Mouse (Mus musculus): ENCODE results near the gene Art4. TPM values are rescaled to one million over a fixed set of nuclear protein-coding genes. Genes with fewer than 3 reads are reported as not detected.
"Not testable (repeated sequence)": the region's sequence is repeated elsewhere in the genome, so short reads cannot be mapped to it uniquely, and the experiment has no call there.

The Art4 gene
- polyA plus RNA-seq, 1 experiment from 2014 or later, result 0.08 TPM

GRCm38 (mm10) chr6:136892002-136892401, 34.5 kb upstream of the Art4 start:
- no peak for ATAC-seq
- Histone ChIP-seq H3K9me3 (replicated peaks) (no peaks in the 10 kb centered on the region), H3K36me3 (ENCODE audit: poor library complexity, severe bottlenecking) (no peaks in the 10 kb centered on the region), H3K27ac (no peak overlapping the region), H3K4me2 (no peak overlapping the region), H3K27me3 (no peaks in the 10 kb centered on the region), H3K4me3 (no peak overlapping the region), H3K9ac (no peak overlapping the region), H3K4me1 (no peaks in the 10 kb centered on the region)
- 84% methylated on average over 2 of the region's 2 CpGs for WGBS

- Histone ChIP-seq H3K27me3 (no peaks in the 10 kb centered on the region), H3K27ac (no peak overlapping the region), H3K4me1 (no peaks in the 10 kb centered on the region), H3K9ac (no peak overlapping the region), H3K9me3 (replicated peaks) (no peaks in the 10 kb centered on the region), H3K4me3 (no peak overlapping the region), H3K36me3 (ENCODE audit: poor library complexity, severe bottlenecking) (no peaks in the 10 kb centered on the region), H3K4me2 (no peak overlapping the region)
- WGBS, result 96% methylated on average over 6 of the region's 6 CpGs
- no peak for ATAC-seq
Observed at GRCm38 (mm10) chr6:136889554-136889953, 32.0 kb upstream of the Art4 start.

GRCm38 (mm10) chr6:136889067-136889466, 31.5 kb upstream of the Art4 start:
- Histone ChIP-seq H3K4me1 (no peaks in the 10 kb centered on the region), H3K27ac (no peak overlapping the region), H3K9ac (no peak overlapping the region), H3K4me3 (no peak overlapping the region), H3K36me3 (ENCODE audit: poor library complexity, severe bottlenecking) (no peaks in the 10 kb centered on the region), H3K27me3 (no peaks in the 10 kb centered on the region), H3K9me3 (replicated peaks) (no peaks in the 10 kb centered on the region), H3K4me2 (no peak overlapping the region)
- no peak for ATAC-seq
- WGBS, result 92% methylated on average over 6 of the region's 6 CpGs

GRCm38 (mm10) chr6:136887854-136888253, 30.3 kb upstream of the Art4 start:
- no peaks in the 10 kb centered on the region for H3K9me3 ChIP-seq (replicated peaks)
- 84% methylated on average over 9 of the region's 9 CpGs for WGBS
- H3K4me1 ChIP-seq, result no peaks in the 10 kb centered on the region
- H3K27me3 ChIP-seq, result no peaks in the 10 kb centered on the region
- no peak overlapping the region for H3K27ac ChIP-seq
- H3K36me3 ChIP-seq (ENCODE audit: poor library complexity, severe bottlenecking), result no peaks in the 10 kb centered on the region
- H3K9ac ChIP-seq, result no peak overlapping the region
- H3K4me2 ChIP-seq, result no peak overlapping the region
- ATAC-seq, result no peak
- H3K4me3 ChIP-seq, result no peak overlapping the region

- not testable (repeated sequence) for H3K27me3 ChIP-seq; H3K36me3 ChIP-seq (ENCODE audit: poor library complexity, severe bottlenecking); H3K4me3 ChIP-seq; H3K4me1 ChIP-seq; H3K4me2 ChIP-seq; H3K9ac ChIP-seq; H3K27ac ChIP-seq; ATAC-seq; H3K9me3 ChIP-seq (replicated peaks)
- WGBS, result 54% methylated on average over 1 of the region's 1 CpGs
Observed at GRCm38 (mm10) chr6:136884766-136885165, 27.2 kb upstream of the Art4 start.

- no peak for ATAC-seq
- WGBS, result 91% methylated on average over 6 of the region's 6 CpGs
- Histone ChIP-seq H3K4me2 (no peak overlapping the region), H3K4me3 (no peak overlapping the region), H3K4me1 (no peaks in the 10 kb centered on the region), H3K9ac (no peak overlapping the region), H3K27me3 (no peaks in the 10 kb centered on the region), H3K36me3 (ENCODE audit: poor library complexity, severe bottlenecking) (no peaks in the 10 kb centered on the region), H3K9me3 (replicated peaks) (no peaks in the 10 kb centered on the region), H3K27ac (no peak overlapping the region)
Observed at GRCm38 (mm10) chr6:136883961-136884360, 26.4 kb upstream of the Art4 start.

- H3K36me3 ChIP-seq (ENCODE audit: poor library complexity, severe bottlenecking), result no peaks in the 10 kb centered on the region
- H3K27ac ChIP-seq, result no peak overlapping the region
- no peaks in the 10 kb centered on the region for H3K27me3 ChIP-seq
- H3K4me1 ChIP-seq, result no peaks in the 10 kb centered on the region
- no peaks in the 10 kb centered on the region for H3K9me3 ChIP-seq (replicated peaks)
- no peak overlapping the region for H3K9ac ChIP-seq
- WGBS, result 88% methylated on average over 3 of the region's 3 CpGs
- no peak for ATAC-seq
- H3K4me3 ChIP-seq, result no peak overlapping the region
- no peak overlapping the region for H3K4me2 ChIP-seq
Observed at GRCm38 (mm10) chr6:136883431-136883915, 25.9 kb upstream of the Art4 start.

GRCm38 (mm10) chr6:136881678-136882077, 24.1 kb upstream of the Art4 start:
- Histone ChIP-seq H3K27me3 (no peaks in the 10 kb centered on the region), H3K27ac (no peak overlapping the region), H3K9me3 (replicated peaks) (no peaks in the 10 kb centered on the region), H3K4me3 (no peak overlapping the region), H3K4me1 (no peaks in the 10 kb centered on the region), H3K4me2 (no peak overlapping the region), H3K36me3 (ENCODE audit: poor library complexity, severe bottlenecking) (no peaks in the 10 kb centered on the region), H3K9ac (no peak overlapping the region)
- no peak for ATAC-seq
- 83% methylated on average over 8 of the region's 8 CpGs for WGBS

GRCm38 (mm10) chr6:136875670-136876069, 18.1 kb upstream of the Art4 start, which contains the start of gene Mgp:
Gene Mgp, minus strand, starts transcription at chr6:136875823.
- H3K36me3 ChIP-seq (ENCODE audit: poor library complexity, severe bottlenecking), result no peaks in the 10 kb centered on the region
- 62% methylated on average over 9 of the region's 9 CpGs for WGBS
- no peak for ATAC-seq
- H3K4me1 ChIP-seq, result peaks cover 6% of the 10 kb centered on the region; the same call in 1 of the 2 replicates
- H3K27me3 ChIP-seq, result no peaks in the 10 kb centered on the region
- H3K9ac ChIP-seq, result no peak within 1 kb of the TSS
- no peak within 1 kb of the TSS for H3K27ac ChIP-seq
- no peak within 1 kb of the TSS for H3K4me3 ChIP-seq
- H3K9me3 ChIP-seq (replicated peaks), result no peaks in the 10 kb centered on the region
- no peak within 1 kb of the TSS for H3K4me2 ChIP-seq

- Histone ChIP-seq H3K36me3 (ENCODE audit: poor library complexity, severe bottlenecking) (no peaks in the 10 kb centered on the region), H3K4me3 (no peak overlapping the region), H3K4me1 (peaks cover 6% of the 10 kb centered on the region; the same call in 1 of the 2 replicates), H3K9me3 (replicated peaks) (no peaks in the 10 kb centered on the region), H3K27me3 (no peaks in the 10 kb centered on the region), H3K9ac (no peak overlapping the region), H3K4me2 (no peak overlapping the region), H3K27ac (no peak overlapping the region)
- WGBS, result 29% methylated on average over 8 of the region's 8 CpGs
- no peak for ATAC-seq
Observed at GRCm38 (mm10) chr6:136874599-136874998, 17.1 kb upstream of the Art4 start.

GRCm38 (mm10) chr6:136868921-136869320, 11.4 kb upstream of the Art4 start:
- Histone ChIP-seq H3K4me3 (no peak overlapping the region), H3K27ac (no peak overlapping the region), H3K9me3 (replicated peaks) (no peaks in the 10 kb centered on the region), H3K27me3 (no peaks in the 10 kb centered on the region), H3K36me3 (ENCODE audit: poor library complexity, severe bottlenecking) (no peaks in the 10 kb centered on the region), H3K9ac (no peak overlapping the region), H3K4me2 (no peak overlapping the region), H3K4me1 (no peaks in the 10 kb centered on the region; the same call in 1 of the 2 replicates)
- ATAC-seq, result no peak
- WGBS, result 87% methylated on average over 5 of the region's 5 CpGs

- H3K9me3 ChIP-seq (replicated peaks), result no peaks in the 10 kb centered on the region
- H3K4me2 ChIP-seq, result no peak overlapping the region
- no peaks in the 10 kb centered on the region for H3K4me1 ChIP-seq
- H3K36me3 ChIP-seq (ENCODE audit: poor library complexity, severe bottlenecking), result no peaks in the 10 kb centered on the region
- H3K4me3 ChIP-seq, result no peak overlapping the region
- no peak overlapping the region for H3K27ac ChIP-seq
- H3K9ac ChIP-seq, result no peak overlapping the region
- ATAC-seq, result no peak
- 81% methylated on average over 4 of the region's 4 CpGs for WGBS
- H3K27me3 ChIP-seq, result no peaks in the 10 kb centered on the region
Observed at GRCm38 (mm10) chr6:136866150-136866549, 8.6 kb upstream of the Art4 start.

- no peak overlapping the region for H3K9ac ChIP-seq
Observed at GRCm38 (mm10) chr6:136865360-136865759, 7.8 kb upstream of the Art4 start.

More at GRCm38 (mm10) chr6:136865360-136865759, 7.8 kb upstream of the Art4 start:
- Histone ChIP-seq H3K36me3 (ENCODE audit: poor library complexity, severe bottlenecking) (no peaks in the 10 kb centered on the region), H3K27me3 (no peaks in the 10 kb centered on the region), H3K4me3 (no peak overlapping the region), H3K4me2 (no peak overlapping the region), H3K4me1 (no peaks in the 10 kb centered on the region), H3K27ac (no peak overlapping the region), H3K9me3 (replicated peaks) (no peaks in the 10 kb centered on the region)
- WGBS, result 94% methylated on average over 5 of the region's 5 CpGs
- ATAC-seq, result no peak

All from forebrain, embryonic 13.5 days (tissue).